Mouse (Mus musculus) forebrain, embryonic 14.5 days (tissue): ENCODE measurements around the gene Ap5b1. TPM values are rescaled to one million over a fixed set of nuclear protein-coding genes. Genes with fewer than 3 reads are reported as not detected.
A peak's percentile ranks its signal among the peaks of the same experiment; 100 is the strongest.

ENCODE experiments used
- ATAC-seq: fragments of 200-750 bp; cut with Nextera tagmentation; 2 replicates; pipeline ENCODE4 v1.8.0; 2017; ENCODE audit warnings: mild to moderate bottlenecking, moderate library complexity
- DNase-seq: peaks from one replicate; pipeline ENCODE4 v3.0.0-alpha.2; 2015; ENCODE audit warnings: low spot score
- H3K27ac ChIP-seq: fragments of 300-500 bp; sonication (generic); 2 replicates; pipeline ENCODE4 v1.5.1; 2014; ENCODE audit warnings: low read depth, mild to moderate bottlenecking, control low read depth, low read length, moderate library complexity
- H3K27me3 ChIP-seq: fragments of 300-500 bp; sonication (generic); replicated peaks from 2 replicates; pipeline ENCODE4 v1.6.1; 2014; ENCODE audit warnings: low read length, control low read depth, mixed read lengths; ENCODE audit not compliant: control insufficient read depth, insufficient read depth
- H3K36me3 ChIP-seq: fragments of 300-500 bp; sonication (generic); 2 replicates; pipeline ENCODE4 v1.6.1; 2014; ENCODE audit warnings: low read length, control low read depth; ENCODE audit not compliant: control insufficient read depth, insufficient read depth
- H3K4me1 ChIP-seq: fragments of 300-500 bp; sonication (generic); 2 replicates; pipeline ENCODE4 v1.6.1; 2014; ENCODE audit warnings: antibody characterized with exemption, low read length, control low read depth; ENCODE audit not compliant: control insufficient read depth, insufficient read depth
- H3K4me2 ChIP-seq: fragments of 300-500 bp; sonication (generic); 2 replicates; pipeline ENCODE4 v1.6.1; 2014; ENCODE audit warnings: mild to moderate bottlenecking, control low read depth, low read length
- H3K4me3 ChIP-seq: fragments of 300-500 bp; sonication (generic); 2 replicates; pipeline ENCODE4 v1.5.1; 2014; ENCODE audit warnings: low read depth, low read length, control low read depth
- H3K9ac ChIP-seq: fragments of 300-500 bp; sonication (generic); 2 replicates; pipeline ENCODE4 v1.6.1; 2014; ENCODE audit warnings: mild to moderate bottlenecking, low read length, control low read depth, moderate library complexity
- H3K9me3 ChIP-seq: fragments of 300-500 bp; sonication (generic); replicated peaks from 2 replicates; pipeline ENCODE4 v1.6.1; 2016; ENCODE audit warnings: low read length, control low read depth, mixed read lengths; ENCODE audit not compliant: control insufficient read depth
- WGBS: fragments of 180-500 bp; shearing (Covaris S2); extraction: QIAGEN DNeasy Blood & Tissue Kit; methylation state at CpG from one replicate; pipeline ENCODE4 v1.1.7; 2014; 5-methylcytosine and 5-hydroxymethylcytosine counted together
- polyA plus RNA-seq: library from polyadenylated mRNA; unstranded; fragments of >200 nt; fragmentation: Nextera tagmentation; extraction: Ambion mirVana; gene quantifications from 2 replicates; pipeline ENCODE4 v1.2.1, GENCODE M21; 2014

Ap5b1 gene
- polyA plus RNA-seq, 1 experiment from 2014 or later = 1.6 TPM

- peak overlapping the region; percentile 32; the same call in 1 of the 2 replicates for H3K9ac ChIP-seq
- no peaks in the 10 kb centered on the region for H3K9me3 ChIP-seq
- peak overlapping the region; percentile 27; the same call in 1 of the 2 replicates for H3K4me3 ChIP-seq
- 22% methylated on average over 10 of the region's 10 CpGs for WGBS
- no peak for ATAC-seq
- peaks cover 58% of the 10 kb centered on the region for H3K27me3 ChIP-seq
- peak overlapping the region; percentile 48; the same call in 1 of the 2 replicates for H3K4me2 ChIP-seq
- no peak for DNase-seq
- H3K27ac ChIP-seq = no peak overlapping the region
- no peaks in the 10 kb centered on the region for H3K36me3 ChIP-seq
- H3K4me1 ChIP-seq = 0 out of 2 replicates have a peak, but pooled peaks cover 6% of the 10 kb centered on the region
These were observed 6.5 kb upstream of the Ap5b1 start for GRCm38 (mm10) chr19:5561252-5561790.

GRCm38 (mm10) chr19:5561886-5562285 is 5.9 kb upstream of the Ap5b1 start:
- H3K4me2 ChIP-seq = no peak overlapping the region
- WGBS = 66% methylated on average over 3 of the region's 3 CpGs
- H3K9ac ChIP-seq = no peak overlapping the region
- no peaks in the 10 kb centered on the region for H3K36me3 ChIP-seq
- ATAC-seq (no peak), DNase-seq (no peak)
- H3K4me1 ChIP-seq = peaks cover 6% of the 10 kb centered on the region; the same call in 1 of the 2 replicates
- H3K9me3 ChIP-seq = no peaks in the 10 kb centered on the region
- peaks cover 58% of the 10 kb centered on the region for H3K27me3 ChIP-seq
- no peak overlapping the region for H3K4me3 ChIP-seq
- no peak overlapping the region for H3K27ac ChIP-seq

GRCm38 (mm10) chr19:5562776-5563175 is 5.0 kb upstream of the Ap5b1 start:
- H3K27me3 ChIP-seq = peaks cover 57% of the 10 kb centered on the region
- ATAC-seq = no peak
- H3K9ac ChIP-seq = no peak overlapping the region
- H3K27ac ChIP-seq = no peak overlapping the region
- H3K36me3 ChIP-seq = no peaks in the 10 kb centered on the region
- H3K4me3 ChIP-seq = no peak overlapping the region
- DNase-seq = no peak
- no peaks in the 10 kb centered on the region for H3K9me3 ChIP-seq
- H3K4me1 ChIP-seq = peaks cover 9% of the 10 kb centered on the region; the same call in 1 of the 2 replicates
- no peak overlapping the region for H3K4me2 ChIP-seq
- WGBS = 90% methylated on average over 10 of the region's 10 CpGs

- no peak overlapping the region for H3K9ac ChIP-seq
- DNase-seq (no peak), ATAC-seq (no peak)
- no peaks in the 10 kb centered on the region for H3K9me3 ChIP-seq
- WGBS = 54% methylated on average over 5 of the region's 5 CpGs
- no peak overlapping the region for H3K27ac ChIP-seq
- H3K36me3 ChIP-seq = no peaks in the 10 kb centered on the region
- H3K4me2 ChIP-seq = no peak overlapping the region
- no peak overlapping the region for H3K4me3 ChIP-seq
- H3K27me3 ChIP-seq = peaks cover 22% of the 10 kb centered on the region
- peaks cover 4% of the 10 kb centered on the region; the same call in 1 of the 2 replicates for H3K4me1 ChIP-seq
These were observed 1.5 kb upstream of the Ap5b1 start for GRCm38 (mm10) chr19:5566316-5566715.

- peak; percentile 40 for ATAC-seq
These were observed 668 bp upstream of the Ap5b1 start for GRCm38 (mm10) chr19:5567180-5567533.

GRCm38 (mm10) chr19:5568470-5569140 is 780 bp downstream of the Ap5b1 start:
- 9% methylated on average over 27 of the region's 27 CpGs for WGBS
- H3K36me3 ChIP-seq = no peaks in the 10 kb centered on the region
- H3K4me3 ChIP-seq = peak overlapping the region; percentile 62
- ATAC-seq (peak; percentile 8), DNase-seq (peak; percentile 92)
- H3K9ac ChIP-seq = peak overlapping the region; percentile 80
- H3K27me3 ChIP-seq = no peaks in the 10 kb centered on the region; the same call in 1 of the 2 replicates
- H3K27ac ChIP-seq = no peak overlapping the region
- H3K4me1 ChIP-seq = peaks cover 4% of the 10 kb centered on the region; the same call in 1 of the 2 replicates
- H3K4me2 ChIP-seq = peak overlapping the region; percentile 75
- H3K9me3 ChIP-seq = no peaks in the 10 kb centered on the region

More at GRCm38 (mm10) chr19:5567180-5567533, 668 bp upstream of the Ap5b1 start:
- H3K9ac ChIP-seq = peak overlapping the region; percentile 80
- H3K27ac ChIP-seq = 0 out of 2 replicates have a peak overlapping the region, but pooled peaks have one; percentile 68
- DNase-seq = no peak
- H3K27me3 ChIP-seq = peaks cover 13% of the 10 kb centered on the region; the same call in 1 of the 2 replicates
- peak overlapping the region; percentile 75 for H3K4me2 ChIP-seq
- H3K36me3 ChIP-seq = no peaks in the 10 kb centered on the region
- peak overlapping the region; percentile 62 for H3K4me3 ChIP-seq
- H3K9me3 ChIP-seq = no peaks in the 10 kb centered on the region
- peaks cover 4% of the 10 kb centered on the region; the same call in 1 of the 2 replicates for H3K4me1 ChIP-seq
- whole genome bisulfite sequencing = 4% methylated on average over 26 of the region's 26 CpGs

- no peaks in the 10 kb centered on the region for H3K27me3 ChIP-seq
- H3K4me1 ChIP-seq = peaks cover 4% of the 10 kb centered on the region; the same call in 1 of the 2 replicates
- 92% methylated on average over 10 of the region's 10 CpGs for WGBS
- H3K9me3 ChIP-seq = no peaks in the 10 kb centered on the region
- no peak overlapping the region for H3K27ac ChIP-seq
- no peaks in the 10 kb centered on the region for H3K36me3 ChIP-seq
- peak overlapping the region; percentile 47; the same call in 1 of the 2 replicates for H3K9ac ChIP-seq
- ATAC-seq (no peak), DNase-seq (no peak)
- H3K4me3 ChIP-seq = no peak overlapping the region
- no peak overlapping the region for H3K4me2 ChIP-seq
These were observed 1.7 kb downstream of the Ap5b1 start for GRCm38 (mm10) chr19:5569521-5569920.

GRCm38 (mm10) chr19:5570353-5571246 is 2.8 kb downstream of the Ap5b1 start:
- no peaks in the 10 kb centered on the region for H3K9me3 ChIP-seq
- no peak overlapping the region for H3K4me2 ChIP-seq
- no peak for DNase-seq
- H3K4me3 ChIP-seq = no peak overlapping the region
- no peak overlapping the region for H3K9ac ChIP-seq
- no peaks in the 10 kb centered on the region for H3K27me3 ChIP-seq
- no peak overlapping the region for H3K27ac ChIP-seq
- 91% methylated on average over 32 of the region's 32 CpGs for WGBS
- ATAC-seq = no peak
- H3K36me3 ChIP-seq = no peaks in the 10 kb centered on the region
- H3K4me1 ChIP-seq = peaks cover 4% of the 10 kb centered on the region; the same call in 1 of the 2 replicates
